Mouse (Mus musculus): ENCODE data around the gene Rnf13.

DNA sequence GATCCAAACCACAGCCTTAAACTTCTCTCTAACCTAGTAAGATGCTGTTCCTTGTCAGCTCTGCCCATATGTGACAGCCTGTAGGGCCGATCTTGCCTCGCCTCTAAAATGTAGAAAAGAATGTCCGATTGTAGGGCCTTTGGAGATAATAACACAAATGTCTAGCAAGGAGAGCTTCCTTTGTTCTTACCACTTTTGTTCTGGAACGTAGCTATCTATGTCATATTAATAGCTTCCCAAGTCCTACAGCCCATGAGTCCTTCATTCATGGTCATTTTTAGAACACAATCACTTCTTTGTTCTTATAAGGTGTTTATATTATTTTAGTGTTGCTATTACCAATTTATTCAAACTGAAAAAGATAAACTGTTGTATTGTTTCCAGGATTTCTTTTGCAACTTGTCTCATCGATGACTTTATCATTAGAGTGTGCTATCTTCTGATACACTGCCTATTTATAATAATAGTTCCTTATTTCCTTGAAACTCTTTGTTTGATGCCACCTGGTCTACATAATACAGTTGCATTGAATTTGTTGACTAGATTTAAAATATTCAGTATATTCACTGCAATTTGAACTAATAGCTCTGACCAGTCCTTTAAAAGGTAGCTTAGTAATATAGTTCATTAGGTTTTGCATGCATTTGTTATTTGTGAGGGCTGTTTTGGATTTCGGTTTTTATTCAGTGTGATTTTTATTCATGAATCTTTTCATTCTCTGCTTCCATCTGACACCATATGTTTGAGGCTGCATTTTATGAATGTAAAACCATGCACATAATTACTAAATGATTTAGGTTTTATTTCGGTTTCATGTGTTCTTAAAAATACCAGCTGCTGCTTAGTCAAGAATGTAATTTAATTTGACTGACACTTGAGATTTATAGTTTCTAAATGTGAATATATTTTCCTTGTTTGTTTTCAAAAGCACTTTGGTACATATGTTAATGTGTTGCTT is 53.4 kb downstream of the Rnf13 start:
- TF ChIP-seq CTCF (IDR thresholded peaks at IDR 0.05) (no peak), POLR2A (IDR thresholded peaks at IDR 0.05; ENCODE audit: insufficient read depth, low read depth, low read length) (no peak)
